Mouse (Mus musculus) erythroblast, embryonic 14.5 days (primary cell): ENCODE results near the gene Gps2. TPM values are rescaled to one million over a fixed set of nuclear protein-coding genes. Genes with fewer than 3 reads are reported as not detected.

ENCODE experiments used
- H3K27me3 ChIP-seq: 2 replicates; pipeline ENCODE4 v1.6.1; 2012; ENCODE audit warnings: inconsistent platforms; ENCODE audit not compliant: control insufficient read depth
- H3K36me3 ChIP-seq: 2 replicates; pipeline ENCODE4 v1.6.1; 2012; ENCODE audit warnings: mild to moderate bottlenecking, inconsistent platforms; ENCODE audit not compliant: control insufficient read depth
- H3K4me1 ChIP-seq: 2 replicates; pipeline ENCODE4 v1.6.1; 2012; ENCODE audit warnings: inconsistent platforms; ENCODE audit not compliant: control insufficient read depth
- H3K4me3 ChIP-seq: replicated peaks from 2 replicates; pipeline ENCODE3; 2012; ENCODE audit warnings: moderate library complexity, mild to moderate bottlenecking, inconsistent platforms
- H3K9me3 ChIP-seq: 2 replicates; pipeline ENCODE4 v1.6.1; 2012; ENCODE audit warnings: low read length, inconsistent platforms, mixed read lengths; ENCODE audit not compliant: control insufficient read depth
- GATA1 ChIP-seq: IDR thresholded peaks from 2 replicates; pipeline ENCODE4 v1.6.1; 2012; ENCODE audit warnings: low read length, inconsistent platforms, mixed read lengths
- TAL1 ChIP-seq: IDR thresholded peaks from 3 replicates; pipeline ENCODE4 v1.6.1; 2012; ENCODE audit warnings: low read length, inconsistent platforms, mixed read lengths
- polyA plus RNA-seq: library from polyadenylated mRNA; stranded (reverse); fragments of >175 nt; gene quantifications from 2 replicates; pipeline ENCODE4 v1.2.3, GENCODE M21; 2012

The Gps2 gene
- polyA plus RNA-seq, 1 experiment: 90.4 TPM

DNA sequence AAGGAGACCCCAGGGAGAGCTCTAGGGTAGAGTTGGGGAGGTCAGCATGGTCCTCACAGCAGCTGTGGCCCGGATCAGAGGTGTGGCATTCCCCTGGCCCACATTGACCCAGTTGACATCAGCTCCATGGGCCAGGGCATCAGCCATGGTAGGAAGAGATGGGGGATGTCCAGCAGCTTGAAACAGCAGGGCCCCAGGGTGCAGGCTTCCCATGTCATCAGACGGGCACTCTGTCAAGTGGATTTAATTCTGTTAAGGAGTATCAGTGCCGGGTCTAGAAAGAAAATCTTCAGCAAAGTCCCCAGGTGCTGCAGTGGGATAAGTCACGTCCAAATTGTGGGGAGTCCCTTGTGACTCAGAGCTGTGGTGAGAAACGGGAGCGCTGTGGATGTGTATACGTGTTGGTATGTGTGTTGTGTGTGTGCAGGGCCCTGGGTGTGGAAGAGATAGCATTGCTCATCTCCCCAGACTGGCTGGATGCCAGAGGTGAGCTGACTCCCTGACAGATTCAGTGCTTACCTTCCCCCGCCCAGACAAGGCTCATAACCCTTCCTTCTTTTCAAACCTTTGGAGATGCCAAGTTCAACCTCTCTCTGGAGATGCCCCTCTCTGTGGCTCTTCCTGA lies 30.0 kb upstream of the Gps2 start:
- Histone ChIP-seq H3K9me3 (no peaks in the 10 kb centered on the region), H3K4me1 (peaks cover 87% of the 10 kb centered on the region), H3K36me3 (no peaks in the 10 kb centered on the region), H3K4me3 (no peak overlapping the region), H3K27me3 (peaks cover 13% of the 10 kb centered on the region)
- no peak for TF ChIP-seq GATA1
- no peak for TF ChIP-seq TAL1

DNA sequence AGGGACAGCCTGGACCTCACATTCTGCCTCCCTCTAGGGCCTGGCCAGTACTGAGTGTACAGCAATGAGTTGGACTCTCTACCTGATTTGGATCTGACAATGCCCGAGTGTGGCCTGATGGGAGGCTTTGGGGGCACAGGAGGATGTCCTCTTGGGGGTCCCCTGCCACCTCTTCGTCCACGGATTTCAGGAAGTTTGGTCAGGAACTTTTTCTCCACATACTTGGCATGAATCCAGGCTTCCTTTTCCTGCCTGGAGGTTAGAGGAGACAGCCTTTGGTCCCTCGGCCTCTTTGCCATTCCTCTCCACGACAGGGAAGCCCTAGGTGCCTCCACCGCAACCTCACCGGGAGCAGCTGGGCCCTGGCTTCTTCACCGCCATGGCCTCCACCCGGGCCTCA lies 29.4 kb upstream of the Gps2 start:
- peaks cover 13% of the 10 kb centered on the region for H3K27me3 ChIP-seq
- peaks cover 83% of the 10 kb centered on the region for H3K4me1 ChIP-seq
- H3K36me3 ChIP-seq: no peaks in the 10 kb centered on the region
- no peaks in the 10 kb centered on the region for H3K9me3 ChIP-seq
- no peak overlapping the region for H3K4me3 ChIP-seq
- no peak for TF ChIP-seq GATA1
- TF ChIP-seq TAL1: no peak

- Histone ChIP-seq H3K9me3 (no peaks in the 10 kb centered on the region), H3K4me1 (peaks cover 82% of the 10 kb centered on the region), H3K27me3 (peaks cover 13% of the 10 kb centered on the region), H3K36me3 (no peaks in the 10 kb centered on the region), H3K4me3 (no peak overlapping the region)
- TF ChIP-seq TAL1 (no peak), GATA1 (no peak)
Measured at GRCm38 (mm10) chr11:69884663-69885062, 29.0 kb upstream of the Gps2 start.

DNA sequence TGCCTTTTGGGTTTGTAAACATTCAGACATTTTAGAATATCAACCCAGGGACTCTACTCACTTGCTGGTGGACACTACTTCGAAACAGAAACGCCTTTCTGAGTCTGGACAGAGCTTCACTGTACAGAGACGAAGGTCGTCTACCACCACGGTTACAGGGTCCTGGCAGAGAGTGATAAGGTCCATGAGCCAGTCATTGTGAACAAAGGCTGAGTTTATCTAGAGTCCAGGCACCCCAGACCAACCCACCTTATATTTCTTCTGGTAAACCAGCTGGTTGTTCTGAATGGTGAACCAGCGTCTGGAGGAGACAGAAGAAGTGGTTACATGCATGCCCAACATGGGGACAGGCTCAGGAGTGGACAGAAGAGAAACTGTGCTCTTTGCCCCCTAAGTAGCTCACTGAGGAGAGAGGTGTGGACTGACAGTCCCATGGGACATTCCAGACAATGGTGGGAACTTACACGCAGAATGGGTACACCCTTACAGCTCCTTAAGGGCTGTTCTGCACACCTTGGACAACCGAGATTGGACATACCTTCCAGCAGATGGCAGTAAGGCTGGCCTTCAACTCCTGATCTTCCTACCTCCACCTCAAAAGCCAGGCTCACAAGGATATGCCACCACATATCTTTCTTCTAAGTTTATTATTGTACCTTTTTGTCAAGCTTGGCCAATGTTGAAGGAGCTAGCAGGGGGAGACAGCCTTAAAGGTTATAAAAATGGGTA lies 26.6 kb upstream of the Gps2 start:
- peaks cover 69% of the 10 kb centered on the region for H3K4me1 ChIP-seq
- TF ChIP-seq GATA1: no peak
- TF ChIP-seq TAL1: no peak
- H3K9me3 ChIP-seq: no peaks in the 10 kb centered on the region
- H3K27me3 ChIP-seq: peaks cover 2% of the 10 kb centered on the region; the same call in 1 of the 2 replicates
- H3K4me3 ChIP-seq: peak overlapping the region; percentile 15
- no peaks in the 10 kb centered on the region for H3K36me3 ChIP-seq

- Histone ChIP-seq H3K4me1 (peaks cover 52% of the 10 kb centered on the region), H3K4me3 (no peak overlapping the region), H3K27me3 (no peaks in the 10 kb centered on the region), H3K36me3 (no peaks in the 10 kb centered on the region), H3K9me3 (no peaks in the 10 kb centered on the region)
- TF ChIP-seq GATA1: no peak
- no peak for TF ChIP-seq TAL1
Measured at GRCm38 (mm10) chr11:69891482-69891881, 22.2 kb upstream of the Gps2 start.

DNA sequence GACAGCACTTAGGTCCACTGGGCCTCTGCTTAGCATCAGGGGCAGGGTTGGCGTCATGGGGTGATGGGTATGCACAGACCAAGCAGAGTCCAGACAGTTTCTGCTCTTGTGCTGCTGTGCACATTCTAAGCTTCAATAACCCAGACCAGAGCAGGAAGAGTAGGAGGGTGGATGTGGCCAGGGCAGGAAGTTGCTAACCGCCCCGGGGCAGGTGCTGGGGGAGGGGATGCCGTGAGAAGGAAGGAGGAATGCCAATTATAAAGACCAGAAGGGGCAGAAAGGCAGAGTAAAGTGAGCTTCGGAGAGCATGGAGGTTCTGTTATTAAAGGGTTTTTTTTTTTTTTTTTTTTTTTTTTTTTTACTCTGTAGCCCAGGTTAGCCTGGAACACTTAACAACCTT lies 19.0 kb upstream of the Gps2 start:
- Histone ChIP-seq H3K4me3 (no peak overlapping the region), H3K9me3 (no peaks in the 10 kb centered on the region), H3K36me3 (no peaks in the 10 kb centered on the region), H3K4me1 (peaks cover 42% of the 10 kb centered on the region), H3K27me3 (peaks cover 7% of the 10 kb centered on the region)
- TF ChIP-seq GATA1 (no peak), TAL1 (no peak)

- no peak within 1 kb of the TSS for H3K4me3 ChIP-seq
- H3K36me3 ChIP-seq: no peaks in the 10 kb centered on the region
- H3K4me1 ChIP-seq: peaks cover 48% of the 10 kb centered on the region
- H3K27me3 ChIP-seq: peaks cover 11% of the 10 kb centered on the region
- H3K9me3 ChIP-seq: no peaks in the 10 kb centered on the region
- TF ChIP-seq GATA1 (no peak), TAL1 (no peak)
Measured at GRCm38 (mm10) chr11:69895291-69895690, 18.4 kb upstream of the Gps2 start, which contains the start of gene Acap1. TSS of gene Acap1 (minus strand) at chr11:69895539.

GRCm38 (mm10) chr11:69899870-69900269 lies 13.8 kb upstream of the Gps2 start:
- peaks cover 13% of the 10 kb centered on the region for H3K27me3 ChIP-seq
- H3K36me3 ChIP-seq: peaks cover 21% of the 10 kb centered on the region
- TF ChIP-seq TAL1: no peak
- TF ChIP-seq GATA1: no peak
- no peaks in the 10 kb centered on the region for H3K9me3 ChIP-seq
- H3K4me1 ChIP-seq: peaks cover 63% of the 10 kb centered on the region
- peak overlapping the region; percentile 13 for H3K4me3 ChIP-seq

GRCm38 (mm10) chr11:69900471-69901405 lies 12.9 kb upstream of the Gps2 start, which contains the start of the genes 2810408A11Rik and Neurl4:
TSS of gene 2810408A11Rik (minus strand) at chr11:69900987.
TSS of gene Neurl4 (plus strand) at chr11:69901072.
- peaks cover 13% of the 10 kb centered on the region for H3K27me3 ChIP-seq
- H3K4me3 ChIP-seq: peak within 1 kb of the TSS; percentile 88
- TF ChIP-seq GATA1: no peak
- TF ChIP-seq TAL1: no peak
- H3K9me3 ChIP-seq: no peaks in the 10 kb centered on the region
- H3K36me3 ChIP-seq: peaks cover 29% of the 10 kb centered on the region
- H3K4me1 ChIP-seq: peaks cover 54% of the 10 kb centered on the region
